Comparison of ENCODE assay signal across 17 mouse cellular contexts in the genomic region with DNA sequence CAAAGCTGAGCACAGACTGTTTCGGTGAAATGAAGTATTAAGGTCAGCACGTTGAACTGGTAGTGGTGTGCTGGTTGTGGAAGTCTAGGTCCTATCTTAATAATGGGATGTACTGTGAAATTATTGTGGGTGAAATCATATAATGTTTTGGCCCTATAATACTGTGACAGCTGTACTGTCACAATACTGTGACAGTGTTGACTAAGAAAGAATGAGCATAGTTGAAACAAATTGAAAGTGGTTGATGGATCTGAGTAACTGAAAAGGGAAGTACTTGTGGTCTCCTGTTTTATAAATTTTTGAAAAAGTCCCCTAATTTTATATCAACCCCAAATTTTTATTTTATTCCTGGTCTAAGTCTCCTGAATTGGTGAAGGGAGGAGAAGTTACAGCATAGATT. TPM values are rescaled to one million over a fixed set of nuclear protein-coding genes. Genes with fewer than 3 reads are reported as not detected.
"Had no signal": no experiment of that assay in that cellular context is flagged by ENCODE, and none has a peak within 500 bp of the region (broad histone marks: within the 10 kb centered on the region; RNA-seq: fewer than 3 reads in every experiment).

No protein-coding gene starts in this region.

- H3K4me1 ChIP-seq: liver, embryonic 13.5 days; liver, embryonic 15.5 days; midbrain, embryonic 10.5 days; midbrain, embryonic 12.5 days; neural tube, embryonic 12.5 days had no signal

- H3K9ac ChIP-seq: liver, embryonic 13.5 days; liver, embryonic 15.5 days; lung, embryonic 14.5 days; midbrain, embryonic 12.5 days; neural tube, embryonic 12.5 days had no signal

- H3K4me3 ChIP-seq: liver, embryonic 13.5 days; liver, embryonic 15.5 days; midbrain, embryonic 10.5 days; midbrain, embryonic 12.5 days; neural tube, embryonic 12.5 days had no signal

- H3K36me3 ChIP-seq: liver, embryonic 13.5 days; liver, embryonic 15.5 days; midbrain, embryonic 10.5 days; midbrain, embryonic 12.5 days; neural tube, embryonic 12.5 days had no signal

- DNase-seq: liver, embryonic 13.5 days; lung, adult 18-20 months; lung, embryonic 14.5 days; lung, postnatal 10 days; lung, postnatal 4 days; midbrain, embryonic 14.5 days; right cerebral cortex, postnatal 14 days; spleen, adult 18-20 months; thymus, adult 18-20 months; thymus, postnatal 25 days; thymus, postnatal 4 days had no signal

- H3K4me2 ChIP-seq: liver, embryonic 13.5 days; liver, embryonic 15.5 days; lung, embryonic 14.5 days; midbrain, embryonic 12.5 days; neural tube, embryonic 12.5 days had no signal

- H3K9me3 ChIP-seq: liver, embryonic 13.5 days; liver, embryonic 15.5 days; midbrain, embryonic 10.5 days; midbrain, embryonic 12.5 days; neural tube, embryonic 12.5 days had no signal

- H3K27me3 ChIP-seq: liver, embryonic 13.5 days; liver, embryonic 15.5 days; midbrain, embryonic 12.5 days; neural tube, embryonic 12.5 days had no signal

- H3K27ac ChIP-seq: liver, embryonic 13.5 days; liver, embryonic 15.5 days; midbrain, embryonic 10.5 days; midbrain, embryonic 12.5 days; neural tube, embryonic 12.5 days had no signal

RNA-seq across cellular contexts. Expression of gene Nlrp1a, which starts 37.4 kb away (rescaled TPM):
- polyA plus RNA-seq: midbrain, embryonic 14.5 days; neural tube, embryonic 12.5 days; neural tube, embryonic 14.5 days; stomach, embryonic 14.5 days had no signal
